Mouse (Mus musculus) CH12.LX (cell line): ENCODE data around the gene Nfatc2ip. TPM values are rescaled to one million over a fixed set of nuclear protein-coding genes. Genes with fewer than 3 reads are reported as not detected.
A peak's percentile ranks its signal among the peaks of the same experiment; 100 is the strongest.

Experiments
- DNase-seq: peaks from one replicate; pipeline ENCODE4 v3.0.0-alpha.2; 2013; ENCODE audit errors: extremely low read depth
- H3K27ac ChIP-seq: 2 replicates; pipeline ENCODE4 v1.5.1; 2012; ENCODE audit warnings: low read depth, mild to moderate bottlenecking, control low read depth, moderate library complexity; ENCODE audit not compliant: insufficient read depth
- H3K27me3 ChIP-seq: replicated peaks from 2 replicates; pipeline ENCODE3; 2012; ENCODE audit warnings: inconsistent platforms
- H3K36me3 ChIP-seq, 2 experiments: replicated peaks in 1 of 2; 2 replicates each; pipeline versions ENCODE3 to v1.6.1; 2012; ENCODE audit warnings: inconsistent platforms in 1 of 2, low read length in 1 of 2, mild to moderate bottlenecking in 1 of 2, mixed read lengths in 1 of 2, moderate library complexity in 1 of 2; ENCODE audit not compliant: control insufficient read depth in 1 of 2, insufficient read depth in 1 of 2
- H3K4me1 ChIP-seq, 2 experiments: 2 replicates each; pipeline ENCODE4 v1.6.1; 2012; ENCODE audit warnings: inconsistent platforms in 1 of 2, moderate library complexity in 1 of 2; ENCODE audit not compliant: insufficient read depth in 2 of 2, control insufficient read depth in 1 of 2
- H3K4me2 ChIP-seq: 2 replicates; pipeline ENCODE4 v1.6.1; 2012; ENCODE audit warnings: low read depth, mild to moderate bottlenecking, control low read depth; ENCODE audit not compliant: poor library complexity, insufficient read depth, severe bottlenecking
- H3K4me3 ChIP-seq, 3 experiments: fragments of 150-350 bp in 1 of 3; sonication (generic) in 1 of 3; replicated peaks in 1 of 3; 2 replicates each; pipeline versions ENCODE3 to v1.5.1; 2011 to 2012; ENCODE audit warnings: low read depth in 2 of 3, low read length in 2 of 3, mild to moderate bottlenecking in 2 of 3, moderate library complexity in 2 of 3, control low read depth in 1 of 3, improper control_type of control experiment in 1 of 3, inconsistent platforms in 1 of 3, mixed read lengths in 1 of 3; ENCODE audit not compliant: poor library complexity in 1 of 3
- H3K79me2 ChIP-seq: replicated peaks from 2 replicates; pipeline ENCODE4 v1.6.1; 2012; ENCODE audit warnings: mild to moderate bottlenecking, moderate library complexity; ENCODE audit not compliant: control insufficient read depth, poor library complexity, insufficient read depth, severe bottlenecking; ENCODE audit errors: extremely low read depth
- H3K9ac ChIP-seq: 2 replicates; pipeline ENCODE4 v1.6.1; 2012; ENCODE audit warnings: low read depth, mild to moderate bottlenecking, control low read depth, moderate library complexity; ENCODE audit not compliant: insufficient read depth
- H3K9me3 ChIP-seq: replicated peaks from 2 replicates; pipeline ENCODE3; 2012; ENCODE audit warnings: low read length, inconsistent platforms, mixed read lengths
- CHD1 ChIP-seq: IDR thresholded peaks from 2 replicates; pipeline ENCODE4 v1.6.1; 2012; ENCODE audit warnings: low read depth, low read length, improper control_type of control experiment, inconsistent platforms
- CHD2 ChIP-seq: IDR thresholded peaks from 2 replicates; pipeline ENCODE4 v1.6.1; 2011; ENCODE audit warnings: low read length, improper control_type of control experiment
- CTCF ChIP-seq, 2 experiments: IDR thresholded peaks in 1 of 2; conservative IDR thresholded peaks in 1 of 2; 2 replicates each; pipeline ENCODE4 v1.5.1; 2011 to 2012; ENCODE audit warnings: low read depth in 2 of 2, low read length in 2 of 2, improper control_type of control experiment in 1 of 2, inconsistent platforms in 1 of 2, mild to moderate bottlenecking in 1 of 2, moderate library complexity in 1 of 2
- E2F4 ChIP-seq: IDR thresholded peaks from 2 replicates; pipeline ENCODE4 v1.6.1; 2011; ENCODE audit warnings: low read depth, low read length, improper control_type of control experiment; ENCODE audit not compliant: insufficient replicate concordance
- HCFC1 ChIP-seq: IDR thresholded peaks from 2 replicates; pipeline ENCODE4 v1.6.1; 2012; ENCODE audit warnings: low read depth, mild to moderate bottlenecking, inconsistent platforms, low read length, improper control_type of control experiment
- IRF4 ChIP-seq: IDR thresholded peaks from 2 replicates; pipeline ENCODE4 v1.6.1; 2014; ENCODE audit warnings: low read depth, mild to moderate bottlenecking, inconsistent platforms, low read length, improper control_type of control experiment
- JUN ChIP-seq: IDR thresholded peaks from 2 replicates; pipeline ENCODE4 v1.6.1; 2011; ENCODE audit warnings: low read depth, mild to moderate bottlenecking, low read length, improper control_type of control experiment, moderate library complexity; ENCODE audit not compliant: insufficient read depth
- MAFK ChIP-seq: IDR thresholded peaks from 2 replicates; pipeline ENCODE4 v1.6.1; 2011; ENCODE audit warnings: low read length, improper control_type of control experiment; ENCODE audit not compliant: insufficient replicate concordance
- MAX ChIP-seq: IDR thresholded peaks from 2 replicates; pipeline ENCODE4 v1.6.1; 2011; ENCODE audit warnings: low read length, improper control_type of control experiment
- MEF2A ChIP-seq: IDR thresholded peaks from 2 replicates; pipeline ENCODE4 v1.6.1; 2014; ENCODE audit warnings: low read depth, mild to moderate bottlenecking, inconsistent platforms, low read length, improper control_type of control experiment, borderline replicate concordance
- MXI1 ChIP-seq: IDR thresholded peaks from 2 replicates; pipeline ENCODE4 v1.6.1; 2011; ENCODE audit warnings: mild to moderate bottlenecking, low read depth, low read length, improper control_type of control experiment
- NELFE ChIP-seq: IDR thresholded peaks from 2 replicates; pipeline ENCODE4 v1.6.1; 2011; ENCODE audit warnings: low read depth, low read length, improper control_type of control experiment
- NRF1 ChIP-seq: IDR thresholded peaks from 2 replicates; pipeline ENCODE4 v1.6.1; 2014; ENCODE audit warnings: low read depth, mild to moderate bottlenecking, inconsistent platforms, low read length, improper control_type of control experiment, moderate library complexity
- PAX5 ChIP-seq: IDR thresholded peaks from 2 replicates; pipeline ENCODE4 v1.6.1; 2012; ENCODE audit warnings: low read length, inconsistent platforms, mixed read lengths
- POLR2AphosphoS2 ChIP-seq: IDR thresholded peaks from 2 replicates; pipeline ENCODE4 v1.6.1; 2011; ENCODE audit warnings: low read depth, low read length, improper control_type of control experiment
- SIN3A ChIP-seq: IDR thresholded peaks from 2 replicates; pipeline ENCODE4 v1.6.1; 2012; ENCODE audit warnings: low read length, improper control_type of control experiment, inconsistent platforms
- TBP ChIP-seq: conservative IDR thresholded peaks from 2 replicates; pipeline ENCODE4 v1.6.1; 2011; ENCODE audit warnings: low read depth, low read length, improper control_type of control experiment
- TCF12 ChIP-seq: IDR thresholded peaks from 2 replicates; pipeline ENCODE4 v1.6.1; 2014; ENCODE audit warnings: low read depth, mild to moderate bottlenecking, inconsistent platforms, low read length, improper control_type of control experiment
- UBTF ChIP-seq: IDR thresholded peaks from 2 replicates; pipeline ENCODE4 v1.6.1; 2012; ENCODE audit warnings: low read depth, mild to moderate bottlenecking, inconsistent platforms, low read length, improper control_type of control experiment, moderate library complexity
- USF2 ChIP-seq: conservative IDR thresholded peaks from 2 replicates; pipeline ENCODE4 v1.6.1; 2011; ENCODE audit warnings: low read depth, low read length, improper control_type of control experiment
- ZC3H11A ChIP-seq: IDR thresholded peaks from 2 replicates; pipeline ENCODE4 v1.6.1; 2012; ENCODE audit warnings: low read depth, mild to moderate bottlenecking, inconsistent platforms, low read length, improper control_type of control experiment
- ZMIZ1 ChIP-seq: IDR thresholded peaks from 2 replicates; pipeline ENCODE4 v1.6.1; 2012; ENCODE audit warnings: low read depth, mild to moderate bottlenecking, inconsistent platforms, low read length, improper control_type of control experiment
- dilution Hi-C: fragments of 300-500 bp; cut with MboI; formaldehyde crosslinking; loops from 2 replicates; pipeline ENCODE4 v1.14.3; 2020; ENCODE audit warnings: low sequenced_read_pairs; ENCODE audit not compliant: extremely low pct_unique_long_range_greater_than_20kb, extremely low pct_ligation_motif_present
- in situ Hi-C: fragments of 300-500 bp; cut with MboI; formaldehyde crosslinking; loops from 3 replicates; pipeline ENCODE4 v1.14.3; 2019; ENCODE audit warnings: low sequenced_read_pairs, low pct_ligation_motif_present, low pct_unique_long_range_greater_than_20kb, mixed read lengths
- polyA plus RNA-seq: library from polyadenylated mRNA; unstranded; fragments of >175 nt; gene quantifications from 2 replicates; pipeline ENCODE4 v1.2.1, GENCODE M21; 2012; ENCODE audit warnings: low read depth; ENCODE audit not compliant: insufficient read length
- total RNA-seq, 2 experiments: library from RNA; depleted of rRNA; stranded (reverse); fragments of 300-350 nt in 1 of 2; fragments of >200 nt in 1 of 2; gene quantifications; 2 replicates each; pipeline ENCODE4 v1.2.3; 2012 to 2014

Gene Nfatc2ip
- total and polyA plus RNA-seq, 3 experiments: 7.8 to 15.0 (median 13.9) TPM

DNA sequence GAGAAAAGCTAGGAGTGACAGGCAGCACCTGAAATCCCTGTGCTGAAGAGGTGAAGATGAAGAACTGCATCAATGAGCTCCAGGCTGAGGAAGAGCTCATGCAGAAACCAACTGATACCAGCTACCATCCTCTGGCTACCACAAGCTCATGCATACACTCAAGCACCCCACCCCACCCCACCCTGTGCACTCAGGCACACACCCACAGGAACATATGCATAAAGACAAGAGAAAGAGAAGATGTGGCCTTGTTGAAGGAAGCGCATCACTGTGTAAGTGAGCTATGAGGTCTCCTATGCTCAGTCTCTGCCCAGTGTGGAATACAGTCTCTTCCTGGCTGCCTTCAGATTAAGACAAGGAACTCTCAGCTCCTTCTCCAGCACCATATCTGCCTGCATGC, 8.4 kb downstream of the Nfatc2ip start:
- TF ChIP-seq SIN3A (no peak), MAFK (no peak), NELFE (no peak)
- Histone ChIP-seq H3K27ac (no peak overlapping the region; the same call in 1 of the 2 replicates), H3K9ac (no peak overlapping the region), H3K9me3 (no peaks in the 10 kb centered on the region), H3K27me3 (no peaks in the 10 kb centered on the region), H3K4me2 (no peak overlapping the region), H3K36me3 (peaks cover 48 to 80% of the 10 kb centered on the region in 2 experiments), H3K4me3 (no peak overlapping the region), H3K4me1 (peaks cover 0 to under 1% of the 10 kb centered on the region in 2 experiments; a peak in 1 of 4 replicates), H3K79me2 (no peaks in the 10 kb centered on the region)
- dilution Hi-C loops: no loop called here
- in situ Hi-C loops: no loop called here
- no peak for DNase-seq

- Histone ChIP-seq H3K9ac (no peak overlapping the region), H3K4me3 (no peak overlapping the region), H3K4me1 (peaks cover 0 to under 1% of the 10 kb centered on the region in 2 experiments; a peak in 1 of 4 replicates), H3K27ac (no peak overlapping the region), H3K9me3 (no peaks in the 10 kb centered on the region), H3K4me2 (no peak overlapping the region), H3K36me3 (peaks cover 24 to 50% of the 10 kb centered on the region in 2 experiments), H3K79me2 (no peaks in the 10 kb centered on the region), H3K27me3 (no peaks in the 10 kb centered on the region)
- no peak for DNase-seq
- TF ChIP-seq UBTF (no peak), USF2 (no peak), NELFE (no peak), CTCF (conservative IDR thresholded peaks at IDR 0.05 in 1 of 2, IDR thresholded peaks at IDR 0.05 in 1 of 2; ENCODE audit: low read depth in 2 of 2, low read length in 2 of 2) (no peak), POLR2AphosphoS2 (no peak), NRF1 (no peak), HCFC1 (no peak), CHD1 (no peak), SIN3A (no peak), PAX5 (no peak), TCF12 (no peak)
- in situ Hi-C loops: no loop called here
- dilution Hi-C loops: no loop called here
These were observed 13.0 kb downstream of the Nfatc2ip start for GRCm38 (mm10) chr7:126383565-126383964.

DNA sequence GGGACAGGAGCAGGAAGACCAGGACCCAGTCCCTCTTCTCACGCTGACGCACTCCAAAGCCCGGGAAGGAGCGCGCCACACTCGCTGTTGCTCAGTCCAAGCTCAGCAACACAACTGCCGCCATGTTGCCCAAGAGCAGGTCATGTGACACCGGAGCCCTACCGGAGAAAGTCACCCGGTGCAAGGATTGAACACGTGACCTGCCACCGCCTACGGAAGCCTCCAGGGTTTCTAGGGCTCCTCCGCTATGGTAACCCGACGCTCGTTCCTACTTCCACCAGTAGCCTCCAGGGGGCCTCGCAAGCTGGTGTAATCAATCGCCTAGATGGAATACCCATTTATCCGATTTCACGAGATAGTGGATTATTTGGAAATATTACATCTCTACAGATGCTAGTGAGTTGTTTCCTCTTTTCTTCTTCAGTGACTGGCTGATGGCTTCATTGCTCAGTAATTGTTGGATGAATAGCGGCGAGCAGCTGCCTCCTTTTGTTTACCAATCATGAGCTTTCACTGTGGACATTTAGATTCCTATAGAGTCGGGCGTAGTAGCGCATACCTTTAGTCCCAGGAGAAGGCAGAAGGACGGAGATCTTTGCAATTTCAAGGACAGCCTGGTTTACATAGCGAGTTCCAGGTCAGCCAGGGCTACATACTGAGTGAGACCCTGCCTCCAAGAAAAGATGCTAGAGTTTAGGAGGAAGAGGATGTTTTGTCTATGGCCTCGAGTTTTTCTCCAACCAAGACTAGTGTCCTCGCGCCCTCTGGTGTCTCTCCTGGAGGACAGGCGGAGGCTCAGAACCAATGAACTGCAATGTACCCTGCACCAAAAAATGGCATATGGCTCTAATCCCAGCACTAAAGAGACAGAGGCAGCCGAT, 19.0 kb downstream of the Nfatc2ip start, which contains the start of gene Spns1:
Gene Spns1 (minus strand): TSS at position 173 of the 881 bp plus-strand sequence.
- peak within 1 kb of the TSS; percentile 39; the same call in 1 of the 2 replicates for H3K27ac ChIP-seq
- H3K36me3 ChIP-seq: peaks cover 25 to 31% of the 10 kb centered on the region in 2 experiments
- peaks cover 8% of the 10 kb centered on the region; the same call in 1 of the 2 replicates for H3K79me2 ChIP-seq
- peak within 1 kb of the TSS; percentile 93 to 100 (median 98) for H3K4me3 ChIP-seq
- H3K27me3 ChIP-seq: no peaks in the 10 kb centered on the region
- peak within 1 kb of the TSS; percentile 94 for H3K4me2 ChIP-seq
- no peaks in the 10 kb centered on the region for H3K9me3 ChIP-seq
- dilution Hi-C loops (no loop called here), in situ Hi-C loops (no loop called here)
- H3K9ac ChIP-seq: peak within 1 kb of the TSS; percentile 84
- peak; percentile 98 for DNase-seq
- H3K4me1 ChIP-seq: peaks cover 14 to 32% of the 10 kb centered on the region in 2 experiments
- TF ChIP-seq MXI1 (peak; percentile 95), TBP (peak; percentile 83), CTCF (conservative IDR thresholded peaks at IDR 0.05 in 1 of 2, IDR thresholded peaks at IDR 0.05 in 1 of 2; ENCODE audit: low read depth in 2 of 2, low read length in 2 of 2) (peak; percentile 42 to 97; a peak in 3 of 4 replicates), HCFC1 (peak; percentile 90), MAFK (no peak), IRF4 (peak; percentile 81; the same call in 1 of the 2 replicates), JUN (no peak), ZC3H11A (peak; percentile 77; the same call in 1 of the 2 replicates), MAX (peak; percentile 99), NRF1 (peak; percentile 68), UBTF (no peak), CHD2 (peak; percentile 48; the same call in 1 of the 2 replicates), ZMIZ1 (0 out of 2 replicates have a peak, but pooled peaks have one; percentile 50), E2F4 (no peak), MEF2A (peak; percentile 73; the same call in 1 of the 2 replicates)
